Mouse (Mus musculus) c-Kit-positive CD71-positive TER-119-negative erythroid progenitor cells, embryonic 14.5 days (primary cell): ENCODE data around the gene Frem1.

Experiments
- DNase-seq: peaks from one replicate; pipeline ENCODE4 v3.0.0-alpha.2; 2013; ENCODE audit warnings: low read depth

The Frem1 gene

GRCm38 (mm10) chr4:83030097-83030496, 22.0 kb downstream of the Frem1 start:
- DNase-seq = no peak

DNA sequence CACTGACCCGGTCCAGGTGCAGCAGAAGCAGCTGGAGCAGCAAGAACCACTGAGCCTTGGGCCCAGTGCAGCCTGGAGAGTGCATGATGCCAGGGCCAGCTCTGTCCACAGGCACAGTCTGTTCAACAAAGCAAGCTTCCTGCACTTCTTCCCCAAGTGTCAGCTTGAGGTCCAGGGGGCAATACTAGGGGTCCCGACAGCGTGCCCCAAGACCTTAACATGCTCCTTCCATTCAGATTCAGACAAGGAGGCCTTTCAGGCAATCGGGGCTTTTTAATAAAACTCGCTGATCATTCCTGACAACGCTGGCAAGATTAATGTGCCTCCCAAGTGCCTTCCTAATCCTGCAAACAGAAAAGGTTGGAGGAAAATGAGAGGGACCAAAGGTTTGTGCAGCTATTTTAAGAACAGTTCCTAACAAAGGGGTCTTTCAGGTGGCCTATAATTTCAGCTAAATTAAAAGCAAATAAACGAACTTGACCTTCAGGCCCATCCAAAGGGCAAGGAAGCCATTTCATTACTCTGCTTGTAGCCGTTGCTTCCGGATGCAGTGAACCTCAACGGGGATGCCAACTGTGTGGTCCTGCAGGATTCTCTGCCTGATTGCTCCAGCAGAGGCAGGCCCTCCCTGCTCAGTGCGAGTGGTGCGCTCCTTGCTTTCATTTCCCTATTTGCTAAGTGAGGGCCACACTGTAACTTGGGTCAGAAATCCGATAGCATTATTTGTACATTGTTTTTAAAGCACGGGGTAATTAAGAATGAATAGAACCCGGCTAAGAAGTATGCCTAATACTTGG, 31.2 kb downstream of the Frem1 start:
- DNase-seq = no peak

DNA sequence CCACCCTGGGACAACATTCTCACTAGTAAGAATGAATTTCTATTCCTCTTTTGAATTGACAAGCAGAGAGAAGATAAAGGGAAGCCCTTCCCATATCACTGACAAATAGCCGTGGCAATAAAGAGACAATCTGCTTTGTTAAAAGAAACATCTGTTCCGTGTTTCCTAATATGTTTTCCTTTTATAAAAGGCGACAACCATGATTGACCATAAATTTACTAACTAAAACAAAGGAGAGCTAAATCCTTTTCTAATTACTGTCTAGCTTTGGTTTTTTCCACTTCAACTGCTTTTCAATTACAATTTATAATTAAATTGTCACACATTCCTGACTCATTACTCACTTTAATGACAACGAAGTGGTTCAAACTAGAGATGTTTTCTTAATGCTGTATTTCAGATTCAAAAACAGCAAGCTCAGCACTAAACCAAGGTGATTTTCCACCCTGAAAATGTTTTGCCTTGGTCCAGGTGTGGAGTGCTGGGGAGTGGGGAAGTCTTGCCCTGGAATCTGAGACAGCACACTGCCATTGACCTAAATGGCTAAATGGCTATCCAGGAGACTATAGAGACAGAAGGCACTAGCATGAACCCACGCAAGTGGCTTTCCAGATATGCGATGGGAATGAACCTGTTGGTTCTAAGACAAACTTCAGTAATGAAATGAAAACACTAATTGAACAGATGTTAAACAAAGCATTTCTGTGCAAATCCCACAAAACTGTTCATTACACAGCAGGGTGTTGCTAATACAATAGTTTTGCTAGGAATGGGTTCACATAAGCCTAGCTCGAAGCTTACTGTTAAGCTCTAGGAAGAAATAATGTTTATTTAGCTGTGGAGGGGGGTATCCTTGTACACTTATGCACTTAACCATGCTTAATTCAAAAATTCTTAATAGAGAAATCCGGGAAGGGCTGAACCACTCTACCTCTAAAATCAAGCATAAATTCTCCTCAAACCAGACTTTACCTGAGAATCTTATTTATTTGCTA, 33.7 kb downstream of the Frem1 start:
- DNase-seq = no peak

DNA sequence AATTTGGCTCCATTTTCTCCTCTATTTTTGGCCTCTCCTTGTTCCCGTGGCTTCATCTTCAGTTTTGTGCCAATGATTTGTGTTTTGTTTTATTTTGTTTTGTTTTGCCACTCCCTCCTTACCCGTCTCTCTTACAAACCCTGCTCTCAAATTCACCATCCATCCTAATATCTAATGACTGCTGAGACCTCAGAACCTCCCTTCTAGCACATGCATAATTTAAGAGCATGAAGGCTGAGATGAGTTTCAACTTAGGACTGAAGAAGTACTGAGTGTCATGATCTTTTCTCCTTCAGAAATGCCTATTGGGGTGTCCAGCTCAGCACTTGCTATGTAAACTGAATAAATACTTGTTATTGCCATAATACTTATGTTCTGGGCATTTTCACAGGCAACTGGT, 37.6 kb downstream of the Frem1 start:
- no peak for DNase-seq

- DNase-seq = no peak
These were observed 48.1 kb downstream of the Frem1 start for GRCm38 (mm10) chr4:83004086-83004485.

GRCm38 (mm10) chr4:82992042-82992441, 60.1 kb downstream of the Frem1 start:
- no peak for DNase-seq

GRCm38 (mm10) chr4:82990973-82991695, 61.0 kb downstream of the Frem1 start:
- DNase-seq = no peak

DNA sequence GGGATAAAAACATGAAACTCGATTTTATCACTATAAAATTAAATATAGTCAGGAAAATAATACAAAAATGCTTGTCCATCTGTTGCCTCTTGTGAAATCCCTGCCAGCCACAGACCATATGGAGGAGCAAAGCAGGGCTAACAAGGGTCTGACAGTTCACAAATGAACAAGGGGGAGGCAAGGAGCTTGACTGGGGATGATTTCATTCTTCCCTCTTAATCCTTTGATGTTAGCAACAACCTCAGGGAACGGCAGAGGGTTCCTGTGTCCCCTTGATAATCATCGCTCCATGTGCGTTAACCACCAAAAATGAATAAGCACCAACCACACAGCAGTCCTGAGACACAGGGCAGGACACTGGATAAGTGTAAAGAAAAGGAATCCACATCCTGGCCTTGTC, 79.8 kb downstream of the Frem1 start:
- no peak for DNase-seq

DNA sequence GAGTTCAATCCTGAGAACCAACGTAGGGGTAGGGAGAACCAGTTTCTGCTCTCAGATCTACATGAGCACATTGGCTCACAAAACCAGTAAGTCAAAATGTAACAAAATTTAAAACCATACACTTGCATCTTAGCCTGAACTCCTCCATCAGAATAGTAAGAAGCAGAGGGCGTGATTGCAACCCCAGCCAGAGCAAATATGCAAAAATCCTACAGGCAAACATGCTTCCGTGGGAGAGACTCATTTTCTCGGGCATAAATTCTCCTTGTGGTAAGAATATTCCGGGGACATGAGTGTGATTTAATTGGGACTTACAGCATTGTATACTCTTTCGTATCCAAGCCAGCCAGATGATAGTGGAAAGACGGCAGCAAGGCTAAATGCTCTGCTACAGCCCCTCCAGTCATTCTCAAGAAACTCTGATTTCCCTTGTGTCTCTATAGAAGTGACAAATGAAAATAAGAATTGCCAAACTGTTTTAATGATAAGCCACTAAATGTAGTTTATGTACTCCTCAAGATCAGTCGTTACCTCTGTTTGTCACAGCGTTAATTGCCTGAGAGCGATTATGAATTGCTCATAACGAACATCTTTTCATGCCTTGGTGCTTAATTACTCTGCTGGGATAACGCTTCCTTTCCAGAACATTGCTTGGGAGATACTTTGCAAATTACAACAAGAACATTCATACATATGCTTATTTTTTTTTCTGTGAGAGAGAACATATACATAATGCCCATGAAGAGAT, 81.1 kb downstream of the Frem1 start:
- no peak for DNase-seq

DNA sequence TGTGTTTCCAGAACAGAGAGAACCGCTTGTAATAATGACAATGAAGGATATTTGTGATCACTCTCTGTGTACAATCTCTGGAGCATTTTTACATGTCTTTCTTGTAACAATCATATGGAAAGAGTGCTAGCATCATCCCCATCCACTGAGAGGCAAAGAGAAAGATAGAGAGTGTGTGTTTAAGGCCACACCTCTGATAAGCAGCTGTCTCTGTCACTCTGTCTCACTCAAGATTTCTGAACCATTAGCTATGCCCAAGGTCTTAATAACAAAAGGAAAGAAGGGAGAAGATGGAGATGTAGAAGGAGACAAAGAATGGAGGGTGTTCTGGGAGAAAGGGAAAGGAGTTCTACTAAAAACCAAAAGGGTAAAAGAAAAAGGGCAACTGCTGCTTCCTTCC, 91.1 kb downstream of the Frem1 start:
- DNase-seq = no peak

DNA sequence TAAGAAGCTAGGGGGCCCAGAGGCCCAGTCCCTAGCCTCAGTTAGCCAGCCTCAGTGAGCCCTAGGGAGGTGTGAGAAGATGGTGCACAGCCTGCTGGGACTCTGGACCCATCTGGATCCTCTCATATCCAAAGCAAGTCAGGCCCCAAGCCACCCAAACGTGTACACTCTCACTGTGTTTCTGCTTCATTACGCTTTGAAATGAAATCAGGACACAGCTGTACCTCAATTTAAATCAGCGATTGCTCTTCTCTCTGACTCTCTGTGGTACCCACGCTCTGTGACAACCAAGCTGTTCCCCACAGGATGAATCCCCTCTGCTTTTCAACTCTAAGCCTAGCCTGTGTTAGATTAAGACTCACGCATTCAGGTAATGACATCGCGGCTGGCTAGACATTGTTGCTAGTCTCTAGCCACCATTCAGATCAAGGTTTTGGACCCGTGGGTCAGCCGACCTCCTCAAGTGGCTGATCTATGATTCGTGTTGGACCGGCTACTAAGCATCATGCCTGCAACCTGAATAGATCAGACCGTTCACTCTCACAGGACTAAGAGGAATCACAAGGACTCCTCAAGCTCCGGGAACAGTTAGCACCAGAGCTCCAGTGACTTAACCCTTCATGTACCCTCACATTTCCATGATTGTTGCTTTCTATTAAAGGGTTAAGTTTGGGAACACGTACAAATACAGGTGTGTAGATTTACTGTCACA, 94.2 kb downstream of the Frem1 start:
- no peak for DNase-seq

GRCm38 (mm10) chr4:82953992-82954391, 98.1 kb downstream of the Frem1 start:
- no peak for DNase-seq

GRCm38 (mm10) chr4:82949511-82949910, 102.6 kb downstream of the Frem1 start:
- no peak for DNase-seq

- no peak for DNase-seq
These were observed 105.4 kb downstream of the Frem1 start for GRCm38 (mm10) chr4:82946721-82947120.

DNA sequence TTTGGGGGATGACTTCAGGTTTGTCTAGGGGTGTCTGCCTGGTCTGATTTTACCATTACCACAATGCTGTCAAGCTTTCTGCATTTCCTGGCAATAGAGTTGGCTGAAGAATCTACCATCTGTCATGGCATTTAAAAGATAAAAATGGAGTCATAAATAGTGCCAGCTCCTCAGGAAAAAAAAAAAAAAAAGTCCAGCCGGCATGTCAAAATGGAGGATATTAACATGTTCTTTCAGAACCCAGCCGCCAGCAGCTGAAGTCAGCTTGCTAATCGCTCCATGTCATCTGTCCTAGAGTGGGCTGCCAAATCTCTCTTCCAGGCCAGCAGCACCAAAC, 105.9 kb downstream of the Frem1 start:
- DNase-seq = no peak

DNA sequence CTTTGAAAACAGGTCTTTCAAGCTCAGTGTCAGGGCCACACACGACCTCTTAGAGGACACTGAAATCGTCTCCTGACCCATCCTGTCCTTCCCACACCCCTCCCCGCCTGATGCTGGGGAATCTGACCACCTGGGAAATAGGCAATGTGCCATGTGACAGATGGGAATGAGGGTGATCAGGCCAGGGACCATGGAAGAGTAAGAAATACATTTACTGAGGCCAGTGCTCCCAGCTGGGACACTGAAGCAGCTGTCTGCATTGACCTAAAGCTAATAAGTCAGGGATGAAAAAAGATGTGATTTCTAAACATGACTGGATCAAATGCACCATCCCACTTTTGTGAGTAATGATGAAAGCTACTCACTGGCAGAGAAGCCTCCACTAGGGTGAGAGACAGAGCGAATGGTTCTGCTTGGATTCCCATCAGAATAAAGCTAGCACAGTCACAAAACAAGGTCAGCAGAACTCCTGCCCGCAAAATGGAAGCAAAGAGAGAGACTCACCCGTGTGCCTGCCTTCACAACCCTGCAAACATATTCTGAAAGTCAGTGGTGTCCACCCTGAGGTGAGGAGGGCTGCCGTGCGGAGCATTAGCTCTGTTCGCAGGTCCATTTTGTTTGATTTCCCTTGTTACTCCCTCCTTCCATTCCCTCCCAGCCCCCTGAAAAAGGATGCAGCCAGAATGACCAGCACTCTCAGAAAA, 106.4 kb downstream of the Frem1 start:
- no peak for DNase-seq

DNA sequence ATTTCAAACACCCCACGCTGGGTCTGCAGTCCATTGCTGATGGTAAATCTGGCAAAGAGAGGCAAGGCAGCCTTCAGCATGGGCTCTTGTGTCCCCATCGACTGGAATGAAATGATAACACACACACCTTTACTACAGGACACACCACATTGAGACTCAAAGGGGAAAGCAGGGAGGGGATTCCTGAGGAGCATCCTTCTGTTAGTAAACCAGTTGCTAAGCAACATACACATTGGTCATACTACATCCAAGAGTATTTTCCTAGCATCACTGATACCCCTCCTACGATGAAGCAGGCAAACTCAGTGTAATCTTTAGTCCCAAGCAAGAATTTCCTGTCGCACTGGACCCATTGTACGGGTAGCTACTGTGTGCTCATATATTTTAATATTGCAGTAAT, 111.5 kb downstream of the Frem1 start:
- DNase-seq = no peak

DNA sequence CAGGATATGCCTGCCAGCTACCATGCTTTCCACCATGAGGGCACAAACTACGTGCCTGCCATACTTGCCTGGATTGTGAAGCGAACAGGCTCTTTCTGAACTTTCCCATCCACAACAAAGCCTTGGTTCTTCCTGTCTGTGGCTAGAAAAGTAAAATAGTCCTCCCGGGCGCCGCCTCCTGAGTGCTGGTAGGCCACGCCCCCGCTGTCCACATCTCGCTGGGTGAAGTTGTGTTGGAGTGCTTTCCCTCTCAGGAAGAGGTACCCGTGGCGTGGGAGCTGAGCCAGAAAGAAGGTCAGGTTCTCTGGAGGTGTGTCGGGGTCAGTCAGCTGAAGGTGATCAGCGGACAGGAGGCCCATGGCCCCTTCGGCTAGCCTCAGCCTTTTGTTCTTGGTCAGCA, 111.9 kb downstream of the Frem1 start:
- no peak for DNase-seq

DNA sequence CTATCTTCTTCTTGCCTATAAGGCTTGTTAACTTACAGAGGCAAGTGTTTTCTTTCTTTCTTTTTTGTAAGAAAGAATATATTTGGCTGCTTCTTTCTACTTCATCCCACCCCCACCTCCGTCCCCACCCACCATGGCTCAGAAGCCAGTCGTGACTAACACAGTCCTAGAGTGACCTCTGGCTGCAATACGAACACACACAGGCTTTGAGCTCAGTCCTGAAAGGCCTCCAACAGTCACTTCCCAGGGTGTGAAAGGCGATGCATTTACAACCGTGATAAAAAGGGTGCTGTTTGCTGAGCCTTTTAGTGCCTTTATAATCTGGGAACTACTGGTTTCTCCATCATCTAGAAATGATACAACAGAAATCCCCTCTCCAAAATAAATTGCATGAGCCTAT, 117.8 kb downstream of the Frem1 start:
- DNase-seq = no peak

GRCm38 (mm10) chr4:82933698-82934210, 118.4 kb downstream of the Frem1 start:
- DNase-seq = peak; percentile 16
